ENCODE assay signal across 7 mouse cellular contexts in the genomic region with DNA sequence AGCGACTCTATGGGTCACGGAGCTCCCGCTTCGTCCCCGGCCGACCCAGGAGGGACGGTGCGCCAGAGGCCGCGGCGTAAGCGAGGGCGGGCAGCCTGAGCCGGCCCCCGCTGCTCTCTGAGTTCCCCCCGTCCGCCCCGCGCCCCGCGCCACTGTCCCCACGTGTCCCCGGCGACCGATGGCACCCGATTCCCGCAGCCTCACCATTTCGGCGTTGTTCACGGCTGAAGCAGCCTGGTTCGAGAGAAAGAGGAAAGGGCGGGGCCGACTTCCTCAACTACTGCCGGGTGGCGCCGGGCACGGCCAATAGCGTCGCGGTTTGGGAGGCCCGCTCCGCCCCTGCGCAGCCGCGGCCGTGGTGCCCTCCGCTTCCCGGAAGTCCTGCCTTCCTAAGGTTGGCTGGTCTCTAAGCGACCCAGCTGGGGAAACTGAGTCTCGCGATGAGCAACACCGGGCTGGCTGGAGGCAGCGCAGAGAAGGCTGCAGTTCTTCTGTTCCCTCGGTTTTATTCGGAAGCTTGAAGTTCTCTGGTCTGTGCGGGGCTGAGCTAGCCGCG. TPM values are rescaled to one million over a fixed set of nuclear protein-coding genes. Genes with fewer than 3 reads are reported as not detected.
A peak's percentile ranks its signal among the peaks of the same experiment; 100 is the strongest.
DNase-seq lines count a peak whose midpoint lies in the region; ATAC-seq lines count a peak whose summit lies in the region.

A gene (plus strand): TSS at position 469 of the 556 bp plus-strand sequence.

- WGBS in embryonic facial prominence, embryonic 10.5 days: under 1% methylated on average over 58 of the region's 58 CpGs
- WGBS in limb, embryonic 10.5 days: 0% methylated on average over 58 of the region's 58 CpGs
- WGBS in midbrain, embryonic 13.5 days: 1% methylated on average over 58 of the region's 58 CpGs

- no peaks in the 10 kb centered on the region for H3K9me3 ChIP-seq in embryonic facial prominence, embryonic 10.5 days
- H3K9me3 ChIP-seq in limb, embryonic 10.5 days (replicated peaks): no peaks in the 10 kb centered on the region
- H3K9me3 ChIP-seq in midbrain, embryonic 13.5 days: no peaks in the 10 kb centered on the region

- H3K27ac ChIP-seq in embryonic facial prominence, embryonic 10.5 days (replicated peaks): peak within 1 kb of the TSS; percentile 97
- H3K27ac ChIP-seq in limb, embryonic 10.5 days: peak within 1 kb of the TSS; percentile 93
- peak within 1 kb of the TSS; percentile 85 for H3K27ac ChIP-seq in midbrain, embryonic 13.5 days

- DNase-seq in adrenal gland, postnatal 10 days: peak; percentile 95
- DNase-seq in embryonic facial prominence, embryonic 10.5 days (ENCODE audit: low spot score): peak; percentile 94
- DNase-seq in kidney, adult 11 months: peak; percentile 91
- DNase-seq in limb, embryonic 10.5 days (ENCODE audit: low spot score): peak; percentile 92
- peak; percentile 85 for DNase-seq in spleen, adult 12 weeks (ENCODE audit: low spot score)

- H3K4me3 ChIP-seq in embryonic facial prominence, embryonic 10.5 days: peak within 1 kb of the TSS; percentile 92
- H3K4me3 ChIP-seq in limb, embryonic 10.5 days: peak within 1 kb of the TSS; percentile 76
- peak within 1 kb of the TSS; percentile 80 for H3K4me3 ChIP-seq in midbrain, embryonic 13.5 days (replicated peaks)

- peak; percentile 67 for ATAC-seq in granulocyte monocyte progenitor cell, adult 5-6 weeks (replicated peaks; ENCODE audit: poor library complexity, severe bottlenecking)
- peak; percentile 90 for ATAC-seq in midbrain, embryonic 13.5 days

- peaks cover 55% of the 10 kb centered on the region for H3K4me1 ChIP-seq in embryonic facial prominence, embryonic 10.5 days
- H3K4me1 ChIP-seq in limb, embryonic 10.5 days: peaks cover 45% of the 10 kb centered on the region
- peaks cover 55% of the 10 kb centered on the region for H3K4me1 ChIP-seq in midbrain, embryonic 13.5 days (replicated peaks)

- peak within 1 kb of the TSS; percentile 98 for H3K4me2 ChIP-seq in midbrain, embryonic 13.5 days (replicated peaks)

- no peaks in the 10 kb centered on the region for H3K27me3 ChIP-seq in embryonic facial prominence, embryonic 10.5 days (replicated peaks; ENCODE audit: low read depth, poor library complexity, severe bottlenecking)
- no peaks in the 10 kb centered on the region for H3K27me3 ChIP-seq in limb, embryonic 10.5 days (ENCODE audit: low read depth, poor library complexity, severe bottlenecking)
- no peaks in the 10 kb centered on the region for H3K27me3 ChIP-seq in midbrain, embryonic 13.5 days

- peaks cover 42% of the 10 kb centered on the region for H3K36me3 ChIP-seq in embryonic facial prominence, embryonic 10.5 days (replicated peaks)
- peaks cover 43% of the 10 kb centered on the region for H3K36me3 ChIP-seq in limb, embryonic 10.5 days
- H3K36me3 ChIP-seq in midbrain, embryonic 13.5 days: peaks cover 39% of the 10 kb centered on the region

- peak within 1 kb of the TSS; percentile 91 for H3K9ac ChIP-seq in midbrain, embryonic 13.5 days (replicated peaks)

RNA-seq across cellular contexts. Expression of the gene that starts here (rescaled TPM):
- 10 to 100 TPM; 59.7 to 61.2 TPM for total RNA-seq in adrenal gland, postnatal 10 days (2021)
- polyA plus RNA-seq in embryonic facial prominence, embryonic 10.5 days (2016; fragmentation: Nextera tagmentation; extraction: Ambion mirVana): 121 and 124 TPM in 2 replicates
- 71.2 and 74.7 TPM in 2 replicates for total RNA-seq in granulocyte monocyte progenitor cell, adult 5-6 weeks (2014; fragmentation: Nextera tagmentation)
- total RNA-seq in granulocyte monocyte progenitor cell, adult 5-6 weeks (2017): 59.5 and 65.2 TPM in 2 replicates
- 116 and 129 TPM in 2 replicates for polyA plus RNA-seq in limb, embryonic 10.5 days (2016; fragmentation: Nextera tagmentation; extraction: Ambion mirVana)
- polyA plus RNA-seq in midbrain, embryonic 13.5 days (2015; fragmentation: Nextera tagmentation; extraction: Ambion mirVana): 122 and 132 TPM in 2 replicates

Comparison
In these comparisons a context has a peak if more than half of its experiments do, and no peak if none do; other contexts are left out.
1. Peak in every context shown above with its lines: DNase-seq, ATAC-seq, H3K4me3 ChIP-seq and H3K27ac ChIP-seq.